Mouse (Mus musculus): ENCODE results near the gene Ms4a18. TPM values are rescaled to one million over a fixed set of nuclear protein-coding genes. Genes with fewer than 3 reads are reported as not detected.
A peak's percentile ranks its signal among the peaks of the same experiment; 100 is the strongest.

Gene Ms4a18
- polyA plus RNA-seq, 2 experiments, result not detected

DNA sequence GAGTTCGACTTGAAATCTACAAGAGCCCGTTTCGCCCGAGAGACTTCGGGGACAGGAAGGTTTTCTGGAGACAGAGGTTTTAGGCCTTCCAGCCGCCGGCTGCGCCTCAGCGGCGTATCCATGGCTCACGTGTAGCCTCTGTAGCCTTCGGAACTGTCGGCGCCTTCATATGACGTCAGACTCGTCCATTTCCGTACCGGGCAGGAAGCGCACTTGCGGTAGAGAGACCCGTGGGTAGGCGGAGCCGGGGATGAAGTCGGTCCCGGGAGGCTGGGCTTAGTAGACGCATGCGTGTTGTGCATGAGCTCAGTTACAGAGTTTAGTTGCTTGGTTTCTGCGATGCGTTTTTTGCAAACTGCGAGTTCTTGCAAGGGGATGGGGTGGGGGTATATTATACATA is 68.7 kb downstream of the Ms4a18 start, which contains the start of gene Ccdc86:
Gene Ccdc86 (minus strand): TSS at position 155 of the 400 bp plus-strand sequence.
- no peaks in the 10 kb centered on the region for H3K9me3 ChIP-seq (ENCODE audit: control insufficient read depth, low read length)
- H3K27ac ChIP-seq, result peak within 1 kb of the TSS; percentile 40
- H3K9ac ChIP-seq (replicated peaks), result peak within 1 kb of the TSS; percentile 83
- peaks cover 4 to 17% of the 10 kb centered on the region in 2 experiments; a peak in 2 of 4 replicates for H3K4me1 ChIP-seq (replicated peaks; ENCODE audit: control insufficient read depth in 2 of 2, insufficient read depth in 2 of 2, low read length in 1 of 2)
- peak within 1 kb of the TSS; percentile 85 for H3K4me2 ChIP-seq (ENCODE audit: low read depth)
- H3K36me3 ChIP-seq (replicated peaks; ENCODE audit: control insufficient read depth, insufficient read depth, low read depth), result peaks cover 8% of the 10 kb centered on the region
- DNase-seq (ENCODE audit: low read depth in 3 of 3, low spot score in 3 of 3) (peak; percentile 96 to 98 (median 98)), ATAC-seq (ENCODE audit: insufficient read depth) (peak; percentile 97)
- H3K27me3 ChIP-seq (ENCODE audit: control insufficient read depth, insufficient read depth, low read length), result no peaks in the 10 kb centered on the region
- H3K4me3 ChIP-seq (ENCODE audit: insufficient read depth in 1 of 2, low read depth in 2 of 2, low read length in 2 of 2), result peak within 1 kb of the TSS; percentile 75 to 79
- WGBS (ENCODE audit: insufficient replicate concordance), result under 1% methylated on average over 30 of the region's 30 CpGs
- TF ChIP-seq CTCF (IDR thresholded peaks at IDR 0.05; ENCODE audit: low read depth) (no peak), EP300 (IDR thresholded peaks at IDR 0.05; ENCODE audit: low read depth) (no peak)

DNA sequence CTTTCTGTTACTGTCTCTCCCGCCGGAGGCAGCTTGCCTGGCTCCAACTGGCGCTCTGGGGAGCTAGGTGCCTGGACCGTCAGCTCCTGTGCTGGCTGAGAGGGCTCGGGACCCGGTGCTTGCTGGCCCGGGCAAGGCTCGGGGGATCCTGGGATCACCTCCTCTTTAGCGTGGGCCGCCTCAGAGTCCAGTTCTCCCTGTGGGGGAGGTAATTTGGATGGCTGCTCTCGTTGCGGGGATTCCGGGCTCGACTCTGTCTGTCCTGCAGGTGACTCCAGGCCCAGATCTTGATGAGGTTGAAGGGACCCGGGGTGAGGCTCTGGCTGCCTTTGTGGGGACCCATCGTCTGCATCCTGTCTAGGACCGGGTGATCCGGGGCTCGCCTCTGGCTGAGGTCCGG is 69.4 kb downstream of the Ms4a18 start:
- H3K4me2 ChIP-seq (ENCODE audit: low read depth), result peak overlapping the region; percentile 85
- no peak for DNase-seq (ENCODE audit: low read depth in 3 of 3, low spot score in 3 of 3)
- no peak for TF ChIP-seq CTCF (IDR thresholded peaks at IDR 0.05; ENCODE audit: low read depth)
- no peak for TF ChIP-seq EP300 (IDR thresholded peaks at IDR 0.05; ENCODE audit: low read depth)
- peaks cover 8% of the 10 kb centered on the region for H3K36me3 ChIP-seq (replicated peaks; ENCODE audit: control insufficient read depth, insufficient read depth, low read depth)
- H3K27ac ChIP-seq, result no peak overlapping the region
- H3K27me3 ChIP-seq (ENCODE audit: control insufficient read depth, insufficient read depth, low read length), result no peaks in the 10 kb centered on the region
- peaks cover 4 to 17% of the 10 kb centered on the region in 2 experiments; a peak in 2 of 4 replicates for H3K4me1 ChIP-seq (replicated peaks; ENCODE audit: control insufficient read depth in 2 of 2, insufficient read depth in 2 of 2, low read length in 1 of 2)
- H3K4me3 ChIP-seq (ENCODE audit: insufficient read depth in 1 of 2, low read depth in 2 of 2, low read length in 2 of 2), result peak overlapping the region; percentile 75 to 79
- no peaks in the 10 kb centered on the region for H3K9me3 ChIP-seq (ENCODE audit: control insufficient read depth, low read length)
- H3K9ac ChIP-seq (replicated peaks), result peak overlapping the region; percentile 83
- 0% methylated on average over 20 of the region's 20 CpGs for WGBS (ENCODE audit: insufficient replicate concordance)
- ATAC-seq (ENCODE audit: insufficient read depth), result peak; percentile 19; the same call in 1 of the 2 replicates

GRCm38 (mm10) chr19:10947219-10947618 is 70.6 kb downstream of the Ms4a18 start:
- H3K4me2 ChIP-seq (ENCODE audit: low read depth), result peak overlapping the region; percentile 85
- H3K9me3 ChIP-seq (ENCODE audit: control insufficient read depth, low read length), result no peaks in the 10 kb centered on the region
- peaks cover 4 to 17% of the 10 kb centered on the region in 2 experiments; a peak in 2 of 4 replicates for H3K4me1 ChIP-seq (replicated peaks; ENCODE audit: control insufficient read depth in 2 of 2, insufficient read depth in 2 of 2, low read length in 1 of 2)
- TF ChIP-seq EP300 (IDR thresholded peaks at IDR 0.05; ENCODE audit: low read depth), result no peak
- TF ChIP-seq CTCF (IDR thresholded peaks at IDR 0.05; ENCODE audit: low read depth), result no peak
- H3K9ac ChIP-seq (replicated peaks), result peak overlapping the region; percentile 83
- no peak for DNase-seq (ENCODE audit: low read depth in 3 of 3, low spot score in 3 of 3)
- no peaks in the 10 kb centered on the region for H3K27me3 ChIP-seq (ENCODE audit: control insufficient read depth, insufficient read depth, low read length)
- ATAC-seq (ENCODE audit: insufficient read depth), result no peak
- 59% methylated on average over 5 of the region's 5 CpGs for WGBS (ENCODE audit: insufficient replicate concordance)
- H3K4me3 ChIP-seq (ENCODE audit: insufficient read depth in 1 of 2, low read depth in 2 of 2, low read length in 2 of 2), result peak overlapping the region; percentile 75 to 79
- H3K36me3 ChIP-seq (replicated peaks; ENCODE audit: control insufficient read depth, insufficient read depth, low read depth), result peaks cover 11% of the 10 kb centered on the region
- H3K27ac ChIP-seq, result no peak overlapping the region

Other genes starting within 250 kb of the Ms4a18 start
- gene Cd6, start 188.0 kb downstream of the Ms4a18 start, polyA plus RNA-seq (2012; rRNA removed), result not detected in 2 replicates
- gene Cd6, start 188.0 kb downstream of the Ms4a18 start, polyA plus RNA-seq (2014; fragmentation: Nextera tagmentation; extraction: Ambion mirVana), result 0.05 TPM in 1 of 2 replicates, not detected in the other
- 3.7 and 3.8 TPM in 2 replicates for gene Slc15a3, start 178.3 kb downstream of the Ms4a18 start, polyA plus RNA-seq (2012; rRNA removed)
- 0.90 and 1.4 TPM in 2 replicates for gene Slc15a3, start 178.3 kb downstream of the Ms4a18 start, polyA plus RNA-seq (2014; fragmentation: Nextera tagmentation; extraction: Ambion mirVana)
- 2.5 and 2.8 TPM in 2 replicates for gene Tmem132a, start 148.1 kb downstream of the Ms4a18 start, polyA plus RNA-seq (2012; rRNA removed)
- gene Tmem132a, start 148.1 kb downstream of the Ms4a18 start, polyA plus RNA-seq (2014; fragmentation: Nextera tagmentation; extraction: Ambion mirVana), result 1.6 and 2.2 TPM in 2 replicates
- 10.9 and 11.1 TPM in 2 replicates for gene Tmem109, start 136.0 kb downstream of the Ms4a18 start, polyA plus RNA-seq (2012; rRNA removed)
- gene Tmem109, start 136.0 kb downstream of the Ms4a18 start, polyA plus RNA-seq (2014; fragmentation: Nextera tagmentation; extraction: Ambion mirVana), result 16.1 and 16.5 TPM in 2 replicates
- gene Prpf19, start 122.8 kb downstream of the Ms4a18 start, polyA plus RNA-seq (2012; rRNA removed), result 108 and 117 TPM in 2 replicates
- gene Prpf19, start 122.8 kb downstream of the Ms4a18 start, polyA plus RNA-seq (2014; fragmentation: Nextera tagmentation; extraction: Ambion mirVana), result 15.7 and 19.1 TPM in 2 replicates
- gene Zp1, start 97.4 kb downstream of the Ms4a18 start, polyA plus RNA-seq (2012; rRNA removed), result not detected in 2 replicates
- not detected in 2 replicates for gene Zp1, start 97.4 kb downstream of the Ms4a18 start, polyA plus RNA-seq (2014; fragmentation: Nextera tagmentation; extraction: Ambion mirVana)
- gene Ptgdr2, start 80.9 kb downstream of the Ms4a18 start, polyA plus RNA-seq (2012; rRNA removed), result 0.02 and 0.04 TPM in 2 replicates
- gene Ptgdr2, start 80.9 kb downstream of the Ms4a18 start, polyA plus RNA-seq (2014; fragmentation: Nextera tagmentation; extraction: Ambion mirVana), result 0.05 and 0.09 TPM in 2 replicates
- gene Ccdc86, start 68.8 kb downstream of the Ms4a18 start, polyA plus RNA-seq (2012; rRNA removed), result 3.3 and 4.9 TPM in 2 replicates
- gene Ccdc86, start 68.8 kb downstream of the Ms4a18 start, polyA plus RNA-seq (2014; fragmentation: Nextera tagmentation; extraction: Ambion mirVana), result 9.9 and 10.6 TPM in 2 replicates
- gene Ms4a10, start 43.4 kb downstream of the Ms4a18 start, polyA plus RNA-seq (2012; rRNA removed), result not detected in 2 replicates
- 0.23 TPM in 1 of 2 replicates, not detected in the other for gene Ms4a10, start 43.4 kb downstream of the Ms4a18 start, polyA plus RNA-seq (2014; fragmentation: Nextera tagmentation; extraction: Ambion mirVana)
- gene Ms4a15, start 24.8 kb downstream of the Ms4a18 start, polyA plus RNA-seq (2012; rRNA removed), result not detected in 2 replicates
- not detected in 2 replicates for gene Ms4a15, start 24.8 kb downstream of the Ms4a18 start, polyA plus RNA-seq (2014; fragmentation: Nextera tagmentation; extraction: Ambion mirVana)
- 0.08 and 0.25 TPM in 2 replicates for gene Ms4a8a, start 63.1 kb upstream of the Ms4a18 start, polyA plus RNA-seq (2012; rRNA removed)
- 0.11 TPM in 1 of 2 replicates, not detected in the other for gene Ms4a8a, start 63.1 kb upstream of the Ms4a18 start, polyA plus RNA-seq (2014; fragmentation: Nextera tagmentation; extraction: Ambion mirVana)
- gene 1700017D01Rik, start 112.8 kb upstream of the Ms4a18 start, polyA plus RNA-seq (2012; rRNA removed), result not detected in 2 replicates
- gene 1700017D01Rik, start 112.8 kb upstream of the Ms4a18 start, polyA plus RNA-seq (2014; fragmentation: Nextera tagmentation; extraction: Ambion mirVana), result not detected in 2 replicates
- gene 1700025F22Rik, start 147.3 kb upstream of the Ms4a18 start, polyA plus RNA-seq (2012; rRNA removed), result not detected in 2 replicates
- not detected in 2 replicates for gene 1700025F22Rik, start 147.3 kb upstream of the Ms4a18 start, polyA plus RNA-seq (2014; fragmentation: Nextera tagmentation; extraction: Ambion mirVana)
- gene Ms4a13, start 178.7 kb upstream of the Ms4a18 start, polyA plus RNA-seq (2012; rRNA removed), result not detected in 2 replicates
- not detected in 2 replicates for gene Ms4a13, start 178.7 kb upstream of the Ms4a18 start, polyA plus RNA-seq (2014; fragmentation: Nextera tagmentation; extraction: Ambion mirVana)
- not detected in 2 replicates for gene Ms4a12, start 214.4 kb upstream of the Ms4a18 start, polyA plus RNA-seq (2012; rRNA removed)
- gene Ms4a12, start 214.4 kb upstream of the Ms4a18 start, polyA plus RNA-seq (2014; fragmentation: Nextera tagmentation; extraction: Ambion mirVana), result not detected in 2 replicates
- gene Ms4a1, start 248.2 kb upstream of the Ms4a18 start, polyA plus RNA-seq (2012; rRNA removed), result not detected in 2 replicates
- gene Ms4a1, start 248.2 kb upstream of the Ms4a18 start, polyA plus RNA-seq (2014; fragmentation: Nextera tagmentation; extraction: Ambion mirVana), result not detected in 2 replicates